Mouse (Mus musculus) limb, embryonic 14.5 days (tissue): ENCODE results near the gene Fam69b. TPM values are rescaled to one million over a fixed set of nuclear protein-coding genes. Genes with fewer than 3 reads are reported as not detected.

Source experiments
- ATAC-seq: fragments of 200-750 bp; cut with Nextera tagmentation; 2 replicates; pipeline ENCODE4 v1.8.0; 2017; ENCODE audit warnings: low read depth, moderate number of reproducible peaks, moderate TSS enrichment; ENCODE audit not compliant: low FRiP score
- DNase-seq: peaks from one replicate; pipeline ENCODE4 v3.0.0-alpha.2; 2015; ENCODE audit warnings: low spot score
- H3K27ac ChIP-seq: fragments of 300-500 bp; sonication (generic); replicated peaks from 2 replicates; pipeline ENCODE4 v1.5.1; 2014; ENCODE audit warnings: low read depth, mild to moderate bottlenecking, low read length, moderate library complexity, mixed read lengths
- H3K27me3 ChIP-seq: fragments of 300-500 bp; sonication (generic); 2 replicates; pipeline ENCODE4 v1.6.1; 2014; ENCODE audit warnings: low read length, mixed read lengths; ENCODE audit not compliant: control insufficient read depth, insufficient read depth
- H3K36me3 ChIP-seq: fragments of 300-500 bp; sonication (generic); 2 replicates; pipeline ENCODE4 v1.6.1; 2014; ENCODE audit warnings: mild to moderate bottlenecking, low read length, moderate library complexity, mixed read lengths; ENCODE audit not compliant: control insufficient read depth, insufficient read depth
- H3K4me1 ChIP-seq: fragments of 300-500 bp; sonication (generic); 2 replicates; pipeline ENCODE4 v1.6.1; 2014; ENCODE audit warnings: antibody characterized with exemption, low read length, mixed read lengths; ENCODE audit not compliant: control insufficient read depth, insufficient read depth
- H3K4me2 ChIP-seq: fragments of 300-500 bp; sonication (generic); replicated peaks from 2 replicates; pipeline ENCODE4 v1.6.1; 2014; ENCODE audit warnings: low read depth, mild to moderate bottlenecking, low read length, moderate library complexity; ENCODE audit not compliant: severe bottlenecking
- H3K4me3 ChIP-seq: fragments of 300-500 bp; sonication (generic); replicated peaks from 2 replicates; pipeline ENCODE4 v1.5.1; 2014; ENCODE audit warnings: low read length
- H3K9ac ChIP-seq: fragments of 300-500 bp; sonication (generic); 2 replicates; pipeline ENCODE4 v1.6.1; 2014; ENCODE audit warnings: mild to moderate bottlenecking, low read depth, low read length, moderate library complexity; ENCODE audit not compliant: severe bottlenecking
- H3K9me3 ChIP-seq: fragments of 300-500 bp; sonication (generic); 2 replicates; pipeline ENCODE4 v1.6.1; 2016; ENCODE audit warnings: low read length; ENCODE audit not compliant: control insufficient read depth
- POLR2A ChIP-seq: fragments of 200-500 bp; IDR thresholded peaks from 2 replicates; pipeline ENCODE4 v1.8.0; 2012; ENCODE audit warnings: inconsistent platforms, mild to moderate bottlenecking, moderate library complexity, borderline replicate concordance; ENCODE audit not compliant: insufficient read depth, insufficient read length; ENCODE audit errors: extremely low read depth
- whole genome bisulfite sequencing: fragments of 180-500 bp; shearing (Covaris S2); extraction: QIAGEN DNeasy Blood & Tissue Kit; methylation state at CpG from one replicate; pipeline ENCODE4 v1.1.7; 2014; 5-methylcytosine and 5-hydroxymethylcytosine counted together
- polyA plus RNA-seq, 2 experiments: library from polyadenylated mRNA; depleted of rRNA in 1 of 2; stranded (reverse) in 1 of 2; unstranded in 1 of 2; fragments of >200 nt; fragmentation: Nextera tagmentation in 1 of 2; extraction: Ambion mirVana in 1 of 2; gene quantifications; 2 replicates each; pipeline versions ENCODE4 v1.2.1 to v1.2.3; 2012 to 2014

The Fam69b gene
- polyA plus RNA-seq, 2 experiments: 42.2 to 47.5 TPM

DNA sequence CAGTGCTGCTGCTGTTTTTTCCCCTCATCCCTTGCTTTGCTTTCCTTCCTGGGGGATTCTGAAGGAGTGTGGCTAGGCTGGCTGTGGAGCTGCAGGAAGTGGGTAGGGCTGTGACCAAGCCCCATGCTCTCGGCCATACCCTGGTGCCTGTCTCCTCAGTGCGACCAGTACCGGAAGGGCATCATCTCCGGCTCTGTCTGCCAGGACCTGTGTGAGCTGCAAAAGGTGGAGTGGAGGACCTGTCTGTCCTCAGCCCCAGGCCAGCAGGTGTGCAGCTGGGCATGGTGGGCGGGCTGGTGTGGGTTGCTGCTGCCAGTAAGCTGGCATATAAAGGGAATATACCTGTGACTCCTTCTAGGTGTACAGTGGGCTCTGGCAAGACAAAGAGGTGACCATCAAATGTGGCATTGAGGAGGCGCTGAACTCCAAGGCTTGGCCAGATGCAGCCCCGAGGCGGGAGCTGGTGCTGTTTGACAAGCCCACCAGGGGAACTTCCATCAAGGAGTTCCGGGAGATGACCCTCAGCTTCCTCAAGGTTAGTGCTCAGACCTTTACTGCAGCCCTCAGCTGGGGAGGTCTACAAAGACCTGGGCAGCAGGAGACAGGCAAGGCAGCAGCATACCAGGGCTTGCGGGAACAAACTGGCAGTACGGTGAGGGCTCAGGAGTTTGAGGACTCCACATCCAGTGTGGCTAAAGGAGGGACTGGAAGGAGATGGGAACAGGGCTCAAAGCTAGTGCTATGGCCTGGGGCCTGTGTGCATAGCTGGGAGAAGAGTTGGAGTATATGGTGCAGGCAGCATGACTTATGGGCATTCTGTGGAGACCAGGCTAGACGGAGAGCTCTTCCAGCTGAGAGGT is 6.6 kb downstream of the Fam69b start:
- peaks cover 62% of the 10 kb centered on the region for H3K36me3 ChIP-seq
- no peak overlapping the region for H3K9ac ChIP-seq
- H3K9me3 ChIP-seq: no peaks in the 10 kb centered on the region
- no peaks in the 10 kb centered on the region for H3K27me3 ChIP-seq
- no peak overlapping the region for H3K4me3 ChIP-seq
- no peak overlapping the region for H3K4me2 ChIP-seq
- 62% methylated on average over 12 of the region's 12 CpGs for WGBS
- no peak for ATAC-seq
- H3K4me1 ChIP-seq: peaks cover 20% of the 10 kb centered on the region
- 0 out of 2 replicates have a peak, but pooled peaks have one; percentile 7 for TF ChIP-seq POLR2A
- DNase-seq: no peak
- H3K27ac ChIP-seq: no peak overlapping the region

DNA sequence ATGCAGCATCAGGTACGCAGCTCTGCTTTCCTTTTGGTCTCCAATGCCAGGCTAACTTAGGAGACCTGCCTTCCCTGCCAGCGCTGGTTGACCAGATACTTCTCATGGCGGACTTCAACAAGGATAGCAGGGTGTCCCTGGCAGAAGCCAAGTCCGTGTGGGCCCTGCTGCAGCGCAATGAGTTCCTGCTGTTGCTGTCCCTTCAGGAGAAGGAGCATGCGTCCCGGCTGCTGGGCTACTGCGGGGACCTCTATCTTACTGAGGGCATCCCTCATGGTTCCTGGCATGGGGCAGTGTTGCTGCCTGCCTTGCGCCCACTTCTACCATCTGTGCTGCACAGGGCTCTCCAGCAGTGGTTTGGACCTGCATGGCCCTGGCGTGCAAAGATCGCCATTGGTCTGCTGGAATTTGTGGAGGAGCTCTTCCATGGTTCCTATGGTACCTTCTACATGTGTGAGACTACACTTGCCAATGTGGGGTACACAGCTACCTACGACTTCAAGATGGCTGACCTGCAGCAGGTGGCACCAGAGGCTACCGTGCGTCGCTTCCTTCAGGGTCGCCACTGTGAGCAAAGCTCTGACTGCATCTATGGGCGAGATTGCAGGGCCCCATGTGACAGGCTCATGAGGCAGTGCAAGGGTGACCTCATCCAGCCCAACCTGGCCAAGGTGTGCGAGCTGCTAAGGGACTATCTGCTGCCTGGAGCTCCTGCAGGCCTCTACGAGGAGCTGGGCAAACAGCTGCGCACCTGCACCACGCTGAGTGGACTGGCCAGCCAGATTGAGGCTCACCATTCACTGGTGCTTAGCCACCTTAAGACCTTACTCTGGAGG is 7.5 kb downstream of the Fam69b start:
- H3K27me3 ChIP-seq: no peaks in the 10 kb centered on the region
- H3K4me2 ChIP-seq: no peak overlapping the region
- peaks cover 23% of the 10 kb centered on the region for H3K4me1 ChIP-seq
- no peak for DNase-seq
- H3K36me3 ChIP-seq: peaks cover 60% of the 10 kb centered on the region
- H3K4me3 ChIP-seq: no peak overlapping the region
- 78% methylated on average over 21 of the region's 21 CpGs for WGBS
- no peak for ATAC-seq
- H3K9me3 ChIP-seq: no peaks in the 10 kb centered on the region
- no peak overlapping the region for H3K27ac ChIP-seq
- no peak for TF ChIP-seq POLR2A
- no peak overlapping the region for H3K9ac ChIP-seq

DNA sequence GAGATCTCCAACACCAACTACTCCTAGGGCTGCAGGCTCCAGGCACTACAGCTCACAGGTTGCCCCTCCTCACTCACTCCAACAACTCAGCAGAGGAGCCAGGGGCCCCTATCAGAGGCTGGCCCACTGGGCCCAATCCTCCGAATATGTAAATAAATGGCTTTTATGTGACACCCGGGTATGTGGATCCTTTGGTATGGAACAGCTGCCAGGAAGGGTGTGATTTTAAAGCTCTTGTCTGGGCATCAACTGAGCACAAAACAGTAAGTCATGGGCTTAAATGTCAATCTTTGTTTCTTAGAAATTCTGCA is 8.0 kb downstream of the Fam69b start:
- 48% methylated on average over 2 of the region's 2 CpGs for WGBS
- Histone ChIP-seq H3K9me3 (no peaks in the 10 kb centered on the region), H3K4me3 (no peak overlapping the region), H3K27ac (no peak overlapping the region), H3K9ac (no peak overlapping the region), H3K4me1 (peaks cover 21% of the 10 kb centered on the region), H3K4me2 (no peak overlapping the region), H3K36me3 (peaks cover 57% of the 10 kb centered on the region), H3K27me3 (no peaks in the 10 kb centered on the region)
- DNase-seq: no peak
- TF ChIP-seq POLR2A: no peak
- ATAC-seq: no peak

DNA sequence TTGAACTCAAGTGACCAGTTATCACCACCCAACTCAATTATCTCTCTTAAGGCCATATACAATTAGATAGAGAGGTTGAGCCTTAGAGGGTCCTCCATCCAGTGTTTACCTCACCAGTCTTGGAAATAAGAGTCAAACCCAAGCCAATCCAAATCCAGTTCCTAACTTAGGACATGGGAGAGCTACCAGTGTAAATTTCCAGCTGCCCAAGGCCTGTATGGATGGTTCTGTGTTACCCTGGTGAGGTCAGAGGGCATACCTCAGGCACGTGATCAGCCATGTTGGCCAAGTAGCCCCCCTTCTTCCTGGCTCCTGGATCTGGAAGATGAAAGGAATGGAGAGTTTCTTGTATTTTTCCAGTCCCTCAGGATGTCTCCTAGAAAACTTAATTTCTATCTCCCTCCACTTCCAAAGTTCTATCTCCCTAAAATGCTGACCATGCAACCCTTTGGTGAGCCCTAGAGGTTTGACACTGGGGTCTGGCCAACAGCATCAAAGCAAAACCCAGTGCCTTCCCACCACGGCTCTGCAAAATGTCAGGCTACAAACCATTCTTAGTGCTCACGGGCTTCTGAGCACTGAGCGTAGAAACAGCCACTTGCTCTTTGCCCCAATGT is 9.2 kb downstream of the Fam69b start:
- no peak overlapping the region for H3K4me2 ChIP-seq
- DNase-seq: no peak
- peaks cover 57% of the 10 kb centered on the region for H3K36me3 ChIP-seq
- H3K27me3 ChIP-seq: no peaks in the 10 kb centered on the region
- no peak for TF ChIP-seq POLR2A
- WGBS: 82% methylated on average over 4 of the region's 4 CpGs
- no peak for ATAC-seq
- peaks cover 21% of the 10 kb centered on the region for H3K4me1 ChIP-seq
- no peak overlapping the region for H3K27ac ChIP-seq
- peak overlapping the region; percentile 28; the same call in 1 of the 2 replicates for H3K9ac ChIP-seq
- no peak overlapping the region for H3K4me3 ChIP-seq
- no peaks in the 10 kb centered on the region for H3K9me3 ChIP-seq

DNA sequence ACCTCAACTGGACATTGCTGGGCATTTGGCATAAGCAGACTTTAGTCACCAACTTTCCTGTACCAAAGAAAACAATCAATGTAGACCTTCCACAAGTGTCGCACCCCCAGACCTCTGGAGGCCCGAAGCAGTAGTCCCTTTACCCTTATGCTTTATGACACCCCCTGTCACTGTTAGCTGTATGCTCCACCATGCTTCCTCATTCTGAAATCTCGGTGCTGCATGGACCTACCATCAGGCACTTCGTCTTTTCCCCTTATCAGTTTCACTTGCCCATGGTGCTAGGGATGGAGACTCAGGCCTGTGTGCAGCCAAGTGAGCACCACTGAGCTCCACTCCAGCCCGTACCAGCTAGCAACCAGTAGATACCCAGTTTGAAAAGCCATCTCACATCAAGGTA is 9.8 kb downstream of the Fam69b start:
- peak overlapping the region; percentile 95; the same call in 1 of the 2 replicates for H3K9ac ChIP-seq
- DNase-seq: no peak
- H3K27ac ChIP-seq: no peak overlapping the region
- peaks cover 18% of the 10 kb centered on the region for H3K4me1 ChIP-seq
- H3K4me3 ChIP-seq: peak overlapping the region; percentile 96
- H3K27me3 ChIP-seq: no peaks in the 10 kb centered on the region
- no peaks in the 10 kb centered on the region for H3K9me3 ChIP-seq
- H3K36me3 ChIP-seq: peaks cover 57% of the 10 kb centered on the region
- no peak for ATAC-seq
- WGBS: 86% methylated on average over 5 of the region's 5 CpGs
- no peak for TF ChIP-seq POLR2A
- peak overlapping the region; percentile 44; the same call in 1 of the 2 replicates for H3K4me2 ChIP-seq
